Mouse (Mus musculus) lung, postnatal 10 days (tissue): ENCODE data around the gene Abhd17a.
A peak's percentile ranks its signal among the peaks of the same experiment; 100 is the strongest.

Source experiments
- DNase-seq: peaks from one replicate; pipeline ENCODE4 v3.0.0; 2021

Abhd17a gene

GRCm38 (mm10) chr10:80576351-80577194 is 13.6 kb downstream of the Abhd17a start:
- DNase-seq, result peak; percentile 70

- no peak for DNase-seq
Observed at GRCm38 (mm10) chr10:80575925-80576324, 14.2 kb downstream of the Abhd17a start.

DNA sequence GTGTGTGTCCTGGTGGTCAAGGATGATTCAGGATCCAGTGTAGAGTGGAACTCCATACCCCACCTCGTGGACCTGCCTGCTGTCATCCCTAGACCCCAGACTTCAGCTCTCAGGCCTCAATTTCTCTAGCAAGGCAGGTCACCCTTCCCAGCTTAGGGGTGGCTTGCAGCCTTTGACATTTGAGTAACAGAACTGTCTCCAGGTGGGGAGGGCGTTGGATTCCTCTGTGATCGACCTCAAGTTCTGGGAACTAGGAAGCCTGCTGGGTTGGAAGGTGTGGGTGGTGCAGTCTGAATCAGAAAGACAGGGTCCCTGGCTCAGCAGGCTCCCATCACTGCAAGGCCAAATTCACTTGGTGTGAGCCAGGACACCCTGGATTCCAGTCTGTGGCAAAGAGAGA is 15.2 kb downstream of the Abhd17a start:
- no peak for DNase-seq

- DNase-seq, result no peak
Observed at GRCm38 (mm10) chr10:80573944-80574343, 16.2 kb downstream of the Abhd17a start.

GRCm38 (mm10) chr10:80572477-80572876 is 17.7 kb downstream of the Abhd17a start:
- DNase-seq, result no peak

DNA sequence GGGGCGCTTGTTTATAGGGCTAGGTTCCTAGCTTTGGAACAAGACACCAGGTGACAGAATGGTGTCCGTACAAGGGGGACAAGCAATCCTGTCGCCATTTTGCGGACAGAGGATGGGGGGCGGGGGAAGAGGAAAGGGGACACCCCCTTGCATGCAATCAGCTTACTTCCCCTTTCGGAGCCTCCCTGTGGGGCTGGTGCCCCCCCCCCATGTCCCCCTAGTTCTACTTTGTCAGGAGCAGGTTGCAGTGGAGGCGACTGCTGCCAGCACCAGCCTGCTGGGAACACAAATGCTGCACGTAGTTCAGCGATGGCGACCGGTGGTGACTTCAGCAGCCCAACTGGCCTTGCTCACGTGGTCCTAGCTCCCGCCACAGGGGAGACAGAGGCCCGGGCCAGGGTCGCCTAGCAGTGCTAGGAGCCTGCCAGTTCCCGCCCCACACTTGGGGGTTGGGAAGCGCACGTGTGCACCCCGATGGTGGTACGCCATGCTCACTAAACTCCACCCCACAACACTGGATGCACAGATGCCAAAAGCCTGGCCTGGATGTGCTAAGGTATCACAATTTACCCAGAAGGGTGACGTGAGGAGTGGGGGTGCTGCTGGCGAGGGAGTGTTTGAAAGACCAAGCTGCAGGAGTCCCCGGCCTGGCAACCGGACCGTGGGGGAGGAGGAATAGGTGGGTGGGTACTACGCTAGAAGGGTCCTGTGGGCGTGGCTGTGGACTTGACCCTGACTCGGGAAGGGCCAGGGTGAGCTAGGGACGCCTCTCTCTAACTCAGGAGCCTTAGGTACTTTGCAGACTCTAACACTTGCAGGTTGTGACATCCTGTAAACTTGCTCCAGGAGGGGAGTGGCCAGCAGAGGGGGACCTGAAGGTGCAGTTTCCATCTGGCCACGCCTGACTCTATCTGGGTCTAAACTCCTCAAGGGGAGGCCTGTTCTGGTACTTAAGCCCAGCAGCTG is 19.0 kb downstream of the Abhd17a start:
- peak; percentile 68 for DNase-seq

DNA sequence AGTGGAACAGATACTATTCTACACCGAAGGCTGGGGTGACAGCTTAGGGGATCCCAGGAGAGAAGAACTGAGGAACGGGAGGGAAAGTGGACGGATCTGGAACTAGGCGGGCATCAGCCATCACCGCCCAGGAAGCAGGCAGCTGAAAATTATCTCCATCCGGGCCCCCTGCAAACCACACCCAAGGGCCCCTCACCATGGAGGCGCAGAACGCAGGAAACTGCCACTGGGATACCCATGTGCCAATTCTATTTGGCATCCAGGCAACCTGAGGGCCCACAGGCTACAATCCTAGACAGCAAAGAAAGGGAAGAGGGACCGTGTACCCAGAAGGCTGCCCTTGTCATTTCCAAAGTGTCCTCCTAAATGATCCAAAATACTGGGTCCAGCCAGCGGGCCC is 19.7 kb downstream of the Abhd17a start:
- DNase-seq, result no peak

- DNase-seq, result peak; percentile 87
Observed at GRCm38 (mm10) chr10:80569664-80570066, 20.5 kb downstream of the Abhd17a start.

DNA sequence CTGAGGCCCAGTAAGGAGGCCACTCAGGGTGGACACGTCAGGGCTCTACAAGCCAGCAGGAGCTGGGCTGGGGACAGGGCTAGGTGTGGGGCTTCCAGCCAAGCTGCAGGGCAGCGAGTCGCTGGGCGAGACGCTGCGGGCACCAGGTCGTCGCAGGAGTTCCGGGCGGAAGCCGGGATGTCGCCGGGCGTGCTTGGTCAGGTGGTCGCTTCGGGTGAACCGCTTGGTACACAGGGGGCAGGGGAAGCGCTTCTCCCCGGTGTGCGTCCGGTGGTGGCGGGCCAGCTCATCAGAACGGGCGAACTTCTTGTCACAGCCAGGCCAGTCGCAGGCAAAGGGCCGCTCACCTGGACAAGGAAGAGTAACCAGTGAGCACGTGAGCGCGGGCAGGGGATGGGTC is 21.3 kb downstream of the Abhd17a start:
- DNase-seq, result no peak

DNA sequence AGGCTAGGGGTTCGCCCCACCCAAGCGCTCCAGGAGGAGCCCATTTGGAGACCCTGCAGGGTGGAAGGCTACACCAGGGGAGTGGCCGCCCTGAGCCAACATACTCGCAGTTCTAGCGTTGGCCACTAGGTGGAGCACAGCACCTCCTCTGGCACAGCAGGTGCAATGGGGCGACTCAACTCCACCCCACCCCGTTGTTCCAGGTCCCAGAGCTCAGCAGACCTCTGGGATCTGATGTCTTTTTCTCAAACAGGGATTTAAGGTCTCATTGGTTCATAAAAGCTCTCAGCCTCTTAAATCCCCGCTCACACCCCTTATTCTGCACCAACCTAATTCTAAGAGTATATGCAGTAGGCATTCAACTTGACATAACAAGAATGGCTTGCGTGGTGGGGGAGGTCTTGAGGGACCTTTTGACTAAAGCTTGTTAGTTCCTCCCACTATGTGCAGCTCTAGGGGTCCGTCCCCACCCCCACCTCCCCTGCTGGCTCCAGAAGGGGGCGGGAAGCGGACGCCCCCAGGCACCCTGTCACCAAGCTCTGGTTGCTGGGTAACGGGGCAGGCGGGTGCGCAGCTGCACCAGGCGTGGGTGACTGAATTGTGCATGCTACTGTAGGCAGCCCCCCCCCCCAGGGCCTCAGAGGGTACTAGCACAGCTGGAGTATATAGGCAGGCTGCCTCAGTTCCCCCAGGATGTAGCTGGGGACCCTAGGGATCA is 23.6 kb downstream of the Abhd17a start:
- DNase-seq, result peak; percentile 91

GRCm38 (mm10) chr10:80561116-80561944 is 28.8 kb downstream of the Abhd17a start, which contains the start of gene Rexo1:
TSS of gene Rexo1 (minus strand) at chr10:80561560.
- peak; percentile 96 for DNase-seq

DNA sequence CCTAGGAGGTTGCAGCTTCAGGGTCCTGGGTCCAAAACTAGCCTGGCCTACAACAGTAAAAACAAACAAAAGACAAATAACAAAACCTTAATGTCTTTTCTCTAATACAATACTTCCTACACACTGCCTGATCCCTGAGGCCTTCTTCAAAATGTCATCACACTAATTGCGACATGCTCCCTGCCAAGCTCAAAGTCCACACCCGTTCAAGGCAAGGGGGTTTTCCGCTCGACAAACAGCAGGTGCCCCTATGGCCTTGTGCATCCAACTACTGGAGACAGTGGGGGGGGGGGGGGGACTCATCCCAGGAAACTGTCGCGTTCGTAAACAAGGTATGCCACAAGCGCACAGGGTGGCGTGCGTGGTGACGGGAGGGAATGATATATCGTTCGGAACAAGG is 29.5 kb downstream of the Abhd17a start:
- DNase-seq, result no peak

GRCm38 (mm10) chr10:80559431-80559830 is 30.7 kb downstream of the Abhd17a start:
- no peak for DNase-seq

DNA sequence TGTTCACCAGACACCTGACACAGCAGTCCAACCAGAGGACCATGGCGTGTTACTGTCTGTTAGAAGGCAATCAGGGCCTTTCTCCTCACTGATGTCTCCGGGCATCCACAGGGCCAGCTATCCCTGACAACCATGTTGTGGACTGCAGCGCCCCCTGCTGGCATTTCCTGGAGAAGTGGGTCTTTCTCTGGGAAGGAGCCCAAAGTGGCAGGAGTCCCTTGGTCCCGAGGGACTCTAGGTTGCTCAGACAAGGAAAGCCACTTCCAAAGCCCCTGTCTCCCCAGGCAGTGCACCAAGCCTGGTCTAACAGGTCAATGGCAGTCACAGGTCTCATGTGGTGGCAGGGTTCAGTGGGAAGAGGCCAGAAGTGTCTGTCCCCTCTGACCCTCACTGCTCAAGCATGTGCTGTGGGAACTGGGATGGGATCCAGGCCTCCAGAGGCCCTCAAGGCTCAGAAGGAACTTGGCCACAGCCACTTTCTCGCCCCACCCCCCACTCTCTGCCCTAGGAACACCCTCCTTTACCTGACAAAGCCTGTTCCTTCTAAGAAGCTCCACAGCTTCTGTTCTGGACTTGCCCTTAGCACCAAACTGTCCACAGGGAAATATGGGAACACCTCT is 32.7 kb downstream of the Abhd17a start:
- peak; percentile 89 for DNase-seq

- no peak for DNase-seq
Observed at GRCm38 (mm10) chr10:80553997-80554396, 36.1 kb downstream of the Abhd17a start.

- DNase-seq, result no peak
Observed at GRCm38 (mm10) chr10:80553575-80553974, 36.6 kb downstream of the Abhd17a start.

GRCm38 (mm10) chr10:80552364-80552763 is 37.8 kb downstream of the Abhd17a start:
- no peak for DNase-seq

GRCm38 (mm10) chr10:80549279-80549678 is 40.9 kb downstream of the Abhd17a start:
- DNase-seq, result no peak

GRCm38 (mm10) chr10:80548428-80549006 is 41.6 kb downstream of the Abhd17a start:
- DNase-seq, result peak; percentile 79

DNA sequence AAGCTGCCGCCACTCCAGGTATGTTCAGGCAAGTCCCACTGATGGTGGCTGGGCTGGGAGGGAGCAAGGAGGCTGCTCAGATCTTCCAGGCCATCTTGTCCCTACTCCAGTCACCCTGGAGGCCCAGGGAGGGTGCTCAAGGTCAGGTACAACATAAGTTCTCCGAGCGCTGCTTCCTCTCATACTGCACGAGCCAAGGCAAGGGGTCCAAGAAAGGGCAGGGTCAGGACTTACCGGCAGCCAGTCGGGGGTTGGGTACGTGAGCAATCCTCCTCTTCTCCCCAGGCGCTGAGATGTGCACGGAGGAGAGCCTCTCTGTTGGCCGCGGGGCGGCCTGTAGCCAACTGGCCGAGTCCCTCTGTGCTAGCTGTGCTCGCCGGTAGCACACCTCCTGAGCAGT is 42.6 kb downstream of the Abhd17a start:
- DNase-seq, result no peak

GRCm38 (mm10) chr10:80546945-80547344 is 43.2 kb downstream of the Abhd17a start:
- no peak for DNase-seq
